Mouse (Mus musculus) embryonic fibroblast, embryonic 13.5 days (primary cell): Measurements from ENCODE around the gene Snorc.

Experiments used
- CTCF ChIP-seq: IDR thresholded peaks from 2 replicates; pipeline ENCODE4 v1.5.1; 2011; ENCODE audit warnings: mild to moderate bottlenecking, control low read depth, low read length, moderate library complexity, borderline replicate concordance; ENCODE audit not compliant: insufficient read depth
- POLR2A ChIP-seq: IDR thresholded peaks from 2 replicates; pipeline ENCODE4 v1.6.1; 2011; ENCODE audit warnings: low read depth, mild to moderate bottlenecking, control low read depth, low read length, moderate library complexity

- TF ChIP-seq CTCF (no peak), POLR2A (no peak)
These were observed 39.6 kb downstream of the Snorc start, which contains the start of gene Neu2 for GRCm38 (mm10) chr1:87509561-87510165.
